Mouse (Mus musculus) erythroid progenitor cell, adult 5-6 weeks (primary cell): ENCODE data around the gene Speg. TPM values are rescaled to one million over a fixed set of nuclear protein-coding genes. Genes with fewer than 3 reads are reported as not detected.

Source experiments
- ATAC-seq: replicated peaks from 2 replicates; pipeline ENCODE4 v1.8.0; 2016; ENCODE audit warnings: moderate number of reproducible peaks, mild to moderate bottlenecking, moderate TSS enrichment, inconsistent platforms; ENCODE audit not compliant: poor library complexity, low FRiP score, severe bottlenecking
- total RNA-seq, 2 experiments: library from RNA; stranded (forward) in 1 of 2; stranded (reverse) in 1 of 2; fragments of 150-400 nt in 1 of 2; fragments of 186-747, 209-891 nt in 1 of 2; gene quantifications; 2 replicates each; pipeline versions ENCODE4 v1.2.3 to v1.2.4; 2015 to 2017; ENCODE audit warnings: low replicate concordance in 2 of 2

Speg gene
- total RNA-seq, 2 experiments from 2014 or later = not detected

- no peak for ATAC-seq
Measured at GRCm38 (mm10) chr1:75480036-75480435, 104.9 kb downstream of the Speg start.

- no peak for ATAC-seq
Measured at GRCm38 (mm10) chr1:75480735-75481134, 105.6 kb downstream of the Speg start.

Other genes starting within 250 kb of the Speg start
- gene Slc23a3, start 241.4 kb upstream of the Speg start, total RNA-seq (2015; ENCODE audit: low replicate concordance) = not detected in 2 replicates
- gene Slc23a3, start 241.4 kb upstream of the Speg start, total RNA-seq (2017; ENCODE audit: low replicate concordance) = not detected in 2 replicates
- 28.5 and 33.5 TPM in 2 replicates for gene Cnppd1, start 232.6 kb upstream of the Speg start, total RNA-seq (2015; ENCODE audit: low replicate concordance)
- gene Cnppd1, start 232.6 kb upstream of the Speg start, total RNA-seq (2017; ENCODE audit: low replicate concordance) = 66.4 and 76.2 TPM in 2 replicates
- 145 and 163 TPM in 2 replicates for gene Retreg2, start 232.5 kb upstream of the Speg start, total RNA-seq (2015; ENCODE audit: low replicate concordance)
- gene Retreg2, start 232.5 kb upstream of the Speg start, total RNA-seq (2017; ENCODE audit: low replicate concordance) = 133 and 149 TPM in 2 replicates
- gene Zfand2b, start 206.7 kb upstream of the Speg start, total RNA-seq (2015; ENCODE audit: low replicate concordance) = 43.6 and 75.0 TPM in 2 replicates
- gene Zfand2b, start 206.7 kb upstream of the Speg start, total RNA-seq (2017; ENCODE audit: low replicate concordance) = 54.6 and 69.4 TPM in 2 replicates
- gene Abcb6, start 194.9 kb upstream of the Speg start, total RNA-seq (2015; ENCODE audit: low replicate concordance) = 198 and 219 TPM in 2 replicates
- 116 and 174 TPM in 2 replicates for gene Abcb6, start 194.9 kb upstream of the Speg start, total RNA-seq (2017; ENCODE audit: low replicate concordance)
- 5.9 and 7.6 TPM in 2 replicates for gene Ankzf1, start 183.1 kb upstream of the Speg start, total RNA-seq (2015; ENCODE audit: low replicate concordance)
- 8.9 and 10.0 TPM in 2 replicates for gene Ankzf1, start 183.1 kb upstream of the Speg start, total RNA-seq (2017; ENCODE audit: low replicate concordance)
- 29.2 and 39.4 TPM in 2 replicates for gene Atg9a, start 183.1 kb upstream of the Speg start, total RNA-seq (2015; ENCODE audit: low replicate concordance)
- 38.8 and 54.5 TPM in 2 replicates for gene Atg9a, start 183.1 kb upstream of the Speg start, total RNA-seq (2017; ENCODE audit: low replicate concordance)
- 23.1 and 23.9 TPM in 2 replicates for gene Glb1l, start 164.5 kb upstream of the Speg start, total RNA-seq (2015; ENCODE audit: low replicate concordance)
- gene Glb1l, start 164.5 kb upstream of the Speg start, total RNA-seq (2017; ENCODE audit: low replicate concordance) = 14.2 and 43.3 TPM in 2 replicates
- 96.0 and 112 TPM in 2 replicates for gene Stk16, start 164.5 kb upstream of the Speg start, total RNA-seq (2015; ENCODE audit: low replicate concordance)
- gene Stk16, start 164.5 kb upstream of the Speg start, total RNA-seq (2017; ENCODE audit: low replicate concordance) = 82.3 and 141 TPM in 2 replicates
- 474 and 550 TPM in 2 replicates for gene Tuba4a, start 155.4 kb upstream of the Speg start, total RNA-seq (2015; ENCODE audit: low replicate concordance)
- gene Tuba4a, start 155.4 kb upstream of the Speg start, total RNA-seq (2017; ENCODE audit: low replicate concordance) = 246 TPM in 2 replicates
- gene A630095N17Rik, start 143.2 kb upstream of the Speg start, total RNA-seq (2015; ENCODE audit: low replicate concordance) = not detected in 2 replicates
- gene A630095N17Rik, start 143.2 kb upstream of the Speg start, total RNA-seq (2017; ENCODE audit: low replicate concordance) = not detected in 2 replicates
- gene Dnajb2, start 138.9 kb upstream of the Speg start, total RNA-seq (2015; ENCODE audit: low replicate concordance) = 154 and 158 TPM in 2 replicates
- 356 and 386 TPM in 2 replicates for gene Dnajb2, start 138.9 kb upstream of the Speg start, total RNA-seq (2017; ENCODE audit: low replicate concordance)
- not detected in 2 replicates for gene Ptprn, start 110.8 kb upstream of the Speg start, total RNA-seq (2015; ENCODE audit: low replicate concordance)
- not detected in 2 replicates for gene Ptprn, start 110.8 kb upstream of the Speg start, total RNA-seq (2017; ENCODE audit: low replicate concordance)
- not detected in 2 replicates for gene Resp18, start 96.9 kb upstream of the Speg start, total RNA-seq (2015; ENCODE audit: low replicate concordance)
- not detected in 2 replicates for gene Resp18, start 96.9 kb upstream of the Speg start, total RNA-seq (2017; ENCODE audit: low replicate concordance)
- 7.5 and 7.6 TPM in 2 replicates for gene Dnpep, start 57.3 kb upstream of the Speg start, total RNA-seq (2015; ENCODE audit: low replicate concordance)
- 1.7 and 6.5 TPM in 2 replicates for gene Dnpep, start 57.3 kb upstream of the Speg start, total RNA-seq (2017; ENCODE audit: low replicate concordance)
- not detected in 2 replicates for gene Des, start 15.0 kb upstream of the Speg start, total RNA-seq (2015; ENCODE audit: low replicate concordance)
- not detected in 2 replicates for gene Des, start 15.0 kb upstream of the Speg start, total RNA-seq (2017; ENCODE audit: low replicate concordance)
- gene Gmppa, start 60.6 kb downstream of the Speg start, total RNA-seq (2015; ENCODE audit: low replicate concordance) = 17.6 and 23.1 TPM in 2 replicates
- 3.6 and 10.8 TPM in 2 replicates for gene Gmppa, start 60.6 kb downstream of the Speg start, total RNA-seq (2017; ENCODE audit: low replicate concordance)
- gene Asic4, start 75.1 kb downstream of the Speg start, total RNA-seq (2015; ENCODE audit: low replicate concordance) = not detected in 2 replicates
- not detected in 2 replicates for gene Asic4, start 75.1 kb downstream of the Speg start, total RNA-seq (2017; ENCODE audit: low replicate concordance)
- gene Chpf, start 104.0 kb downstream of the Speg start, total RNA-seq (2015; ENCODE audit: low replicate concordance) = not detected in 2 replicates
- 0.77 TPM in 1 of 2 replicates, not detected in the other for gene Chpf, start 104.0 kb downstream of the Speg start, total RNA-seq (2017; ENCODE audit: low replicate concordance)
- not detected in 2 replicates for gene Tmem198, start 104.2 kb downstream of the Speg start, total RNA-seq (2015; ENCODE audit: low replicate concordance)
- gene Tmem198, start 104.2 kb downstream of the Speg start, total RNA-seq (2017; ENCODE audit: low replicate concordance) = not detected in 2 replicates
- gene Obsl1, start 131.2 kb downstream of the Speg start, total RNA-seq (2015; ENCODE audit: low replicate concordance) = not detected in 2 replicates
- gene Obsl1, start 131.2 kb downstream of the Speg start, total RNA-seq (2017; ENCODE audit: low replicate concordance) = 0.64 TPM in 1 of 2 replicates, not detected in the other
- not detected in 2 replicates for gene Inha, start 131.8 kb downstream of the Speg start, total RNA-seq (2015; ENCODE audit: low replicate concordance)
- gene Inha, start 131.8 kb downstream of the Speg start, total RNA-seq (2017; ENCODE audit: low replicate concordance) = not detected in 2 replicates
- gene Stk11ip, start 146.2 kb downstream of the Speg start, total RNA-seq (2015; ENCODE audit: low replicate concordance) = 2.5 and 6.5 TPM in 2 replicates
- 9.5 and 15.4 TPM in 2 replicates for gene Stk11ip, start 146.2 kb downstream of the Speg start, total RNA-seq (2017; ENCODE audit: low replicate concordance)
- gene Slc4a3, start 171.0 kb downstream of the Speg start, total RNA-seq (2015; ENCODE audit: low replicate concordance) = 0.36 TPM in 1 of 2 replicates, not detected in the other
- gene Slc4a3, start 171.0 kb downstream of the Speg start, total RNA-seq (2017; ENCODE audit: low replicate concordance) = 0.13 TPM in 1 of 2 replicates, not detected in the other